Mouse (Mus musculus): Measurements from ENCODE around the gene Taf10. TPM values are rescaled to one million over a fixed set of nuclear protein-coding genes. Genes with fewer than 3 reads are reported as not detected.

Taf10 gene
- total RNA-seq, 4 experiments from 2014 or later = 89.4 to 106 (median 97.8) TPM

DNA sequence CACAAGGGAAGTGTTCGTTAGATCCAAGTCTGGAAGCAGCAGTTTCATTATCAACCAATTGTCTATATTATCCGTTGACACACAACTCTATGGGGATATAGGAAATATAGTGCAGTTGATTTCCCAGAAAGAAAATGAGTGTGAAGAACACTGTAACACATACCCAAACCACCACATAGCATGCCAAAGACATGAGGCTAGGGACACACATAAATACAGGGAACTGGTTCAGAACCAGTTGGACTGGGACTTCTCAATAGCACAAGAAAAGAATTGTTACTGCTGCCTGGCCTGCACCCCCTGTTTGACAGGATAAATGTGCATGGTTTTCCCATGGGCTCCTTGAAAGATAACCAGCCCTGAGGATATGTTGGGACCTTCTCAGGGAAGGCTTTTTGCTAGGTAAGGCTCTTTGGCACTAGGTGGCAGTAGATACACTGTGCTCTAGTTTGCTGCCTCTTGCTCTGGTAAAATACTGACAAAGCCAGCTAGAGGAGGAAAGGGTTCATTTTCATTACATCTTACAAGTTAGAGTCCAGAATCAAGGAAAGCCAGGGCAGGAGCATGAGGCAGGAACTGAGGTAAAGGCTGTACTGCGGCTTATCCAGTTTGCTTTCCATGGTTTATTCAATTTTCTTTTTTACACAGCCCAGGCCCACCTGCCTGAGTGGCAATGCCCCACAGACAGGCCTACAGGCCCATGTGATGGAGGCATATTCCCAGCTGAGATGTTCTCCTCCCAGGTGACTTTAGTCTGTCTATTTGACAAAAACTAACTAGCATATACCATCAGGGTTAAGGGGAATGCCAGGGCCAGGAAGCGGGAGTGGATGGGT, 17.8 kb downstream of the Taf10 start:
- no peak for DNase-seq (ENCODE audit: low spot score in 2 of 2)

DNA sequence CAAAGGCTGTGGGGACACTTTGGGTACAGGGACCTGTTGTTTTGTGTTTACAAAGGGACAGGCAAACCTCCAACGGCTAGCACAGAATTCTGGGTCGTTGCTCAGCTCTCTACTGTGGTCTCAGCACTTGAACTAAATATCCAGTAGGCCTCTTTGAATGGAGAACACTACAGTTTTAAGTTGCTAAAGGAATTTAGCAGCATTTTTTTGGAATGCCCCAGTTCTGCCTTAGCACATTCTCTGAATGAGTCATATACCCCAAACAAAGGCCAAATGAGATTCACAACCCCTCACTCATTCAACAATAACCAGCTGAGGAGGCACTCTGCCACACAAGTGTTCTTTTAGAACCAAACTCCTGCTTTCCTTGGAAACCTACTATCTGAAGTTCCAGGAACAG, 22.2 kb downstream of the Taf10 start:
- DNase-seq (ENCODE audit: low spot score in 2 of 2) = no peak

DNA sequence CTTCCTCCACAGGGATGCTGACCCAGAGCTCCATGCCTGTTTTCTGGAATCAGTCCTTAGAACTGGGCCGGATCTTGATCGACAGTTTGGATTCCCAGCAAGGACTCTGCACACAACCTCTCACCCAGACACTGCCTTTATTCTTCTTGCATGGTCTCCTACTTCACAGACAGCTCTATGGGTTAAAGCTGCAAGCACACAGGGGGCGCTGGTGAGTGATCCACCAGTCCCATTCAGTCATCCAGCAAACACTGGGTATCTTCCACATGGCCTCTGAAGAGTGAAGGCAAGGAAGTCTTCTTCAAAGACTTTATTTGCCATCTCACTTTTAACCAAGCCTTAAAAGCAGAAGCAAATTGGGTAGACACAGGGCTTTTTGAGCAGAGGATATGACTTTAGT, 28.8 kb downstream of the Taf10 start:
- DNase-seq (ENCODE audit: low spot score in 2 of 2) = no peak

- DNase-seq (ENCODE audit: low spot score in 2 of 2) = no peak
Measured at GRCm38 (mm10) chr7:105708733-105709132, 35.4 kb downstream of the Taf10 start.

DNA sequence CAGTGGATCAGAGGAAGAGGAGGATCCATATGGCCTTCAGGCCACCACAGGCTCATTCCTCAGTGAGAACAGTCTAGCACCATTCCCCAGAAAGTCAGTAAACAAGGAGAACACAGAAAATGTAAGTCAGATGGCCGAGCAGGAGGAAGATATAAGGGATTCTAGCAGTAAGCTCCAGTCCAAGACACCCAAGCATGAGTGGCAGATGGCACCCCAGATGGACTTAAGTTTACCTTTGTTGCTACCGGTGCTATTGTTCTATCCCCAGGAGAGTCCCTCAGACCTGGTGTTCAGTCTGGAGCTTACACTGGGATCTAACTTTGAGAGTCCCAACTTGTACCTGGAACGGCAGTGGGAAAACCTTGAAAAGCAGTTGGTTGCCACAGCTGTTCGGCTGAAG, 40.3 kb downstream of the Taf10 start:
- no peak for DNase-seq (ENCODE audit: low spot score in 2 of 2)

GRCm38 (mm10) chr7:105703184-105703583, 41.0 kb downstream of the Taf10 start:
- DNase-seq (ENCODE audit: low spot score in 2 of 2) = no peak

DNA sequence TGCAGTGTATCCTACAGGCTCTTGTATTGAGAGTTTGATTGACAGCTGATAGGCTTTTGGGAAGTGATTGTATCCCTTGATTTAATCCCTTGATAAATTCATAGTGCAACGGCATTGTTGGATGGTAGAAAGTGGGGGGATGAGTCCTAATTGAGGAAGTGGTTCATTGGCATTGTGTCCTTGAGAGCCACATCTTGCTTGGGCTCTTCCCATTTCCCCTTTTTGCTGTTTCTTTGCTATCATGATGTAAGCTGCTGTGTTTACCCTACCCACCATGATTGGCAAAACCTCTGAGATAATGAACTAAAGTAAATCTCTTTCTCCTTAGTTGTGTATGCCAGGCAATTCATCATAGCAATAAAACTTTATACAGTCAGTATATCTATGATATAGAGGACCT, 53.3 kb downstream of the Taf10 start:
- DNase-seq (ENCODE audit: low spot score in 2 of 2) = no peak

Other genes starting within 250 kb of the Taf10 start
- gene Smpd1, start 190.0 kb downstream of the Taf10 start, total RNA-seq (2022) = 10 to 100 TPM; 47.6 to 60.6 (median 56.7) TPM
- 1 to 10 TPM; 4.7 to 8.0 (median 6.8) TPM for gene Apbb1, start 162.7 kb downstream of the Taf10 start, total RNA-seq (2022)
- under 1 TPM in 1 of 4 experiments, not detected in 3; 0.64 TPM for gene Hpx, start 144.2 kb downstream of the Taf10 start, total RNA-seq (2022)
- 10 to 100 TPM; 10.0 to 14.9 (median 12.3) TPM for gene Trim3, start 110.8 kb downstream of the Taf10 start, total RNA-seq (2022)
- 10 to 100 TPM; 57.2 to 68.1 (median 62.0) TPM for gene Timm10b, start 104.3 kb downstream of the Taf10 start, total RNA-seq (2022)
- gene Arfip2, start 103.9 kb downstream of the Taf10 start, total RNA-seq (2022) = 1 to 10 TPM; 3.3 to 7.9 (median 6.2) TPM
- 1 to 10 TPM in 2 of 4 experiments, under 1 TPM in 2; 0.48 to 5.2 (median 2.2) TPM for gene Gm45799, start 103.8 kb downstream of the Taf10 start, total RNA-seq (2022)
- under 1 TPM; 0.09 to 0.19 (median 0.11) TPM for gene Dnhd1, start 93.5 kb downstream of the Taf10 start, total RNA-seq (2022)
- gene Ilk, start 7.8 kb downstream of the Taf10 start, total RNA-seq (2022) = 10 to 100 TPM; 35.7 to 41.8 (median 38.3) TPM
- 10 to 100 TPM; 10.5 to 15.6 (median 13.4) TPM for gene Rrp8, start 7.0 kb downstream of the Taf10 start, total RNA-seq (2022)
- gene Tpp1, start 7.9 kb upstream of the Taf10 start, total RNA-seq (2022) = 10 to 100 TPM; 35.3 to 54.3 (median 47.8) TPM
- gene Dchs1, start 43.3 kb upstream of the Taf10 start, total RNA-seq (2022) = 1 to 10 TPM; 1.4 to 2.1 (median 1.7) TPM
- gene Mrpl17, start 66.7 kb upstream of the Taf10 start, total RNA-seq (2022) = 100 to 1,000 TPM; 108 to 123 (median 112) TPM
- 1 to 10 TPM in 3 of 4 experiments, under 1 TPM in 1; 0.68 to 3.8 (median 2.1) TPM for gene Gm4070, start 209.6 kb upstream of the Taf10 start, total RNA-seq (2022)